Mouse (Mus musculus): ENCODE data around the gene Vps18. TPM values are rescaled to one million over a fixed set of nuclear protein-coding genes. Genes with fewer than 3 reads are reported as not detected.

The Vps18 gene
- polyA plus RNA-seq, 1 experiment: 0.73 TPM

DNA sequence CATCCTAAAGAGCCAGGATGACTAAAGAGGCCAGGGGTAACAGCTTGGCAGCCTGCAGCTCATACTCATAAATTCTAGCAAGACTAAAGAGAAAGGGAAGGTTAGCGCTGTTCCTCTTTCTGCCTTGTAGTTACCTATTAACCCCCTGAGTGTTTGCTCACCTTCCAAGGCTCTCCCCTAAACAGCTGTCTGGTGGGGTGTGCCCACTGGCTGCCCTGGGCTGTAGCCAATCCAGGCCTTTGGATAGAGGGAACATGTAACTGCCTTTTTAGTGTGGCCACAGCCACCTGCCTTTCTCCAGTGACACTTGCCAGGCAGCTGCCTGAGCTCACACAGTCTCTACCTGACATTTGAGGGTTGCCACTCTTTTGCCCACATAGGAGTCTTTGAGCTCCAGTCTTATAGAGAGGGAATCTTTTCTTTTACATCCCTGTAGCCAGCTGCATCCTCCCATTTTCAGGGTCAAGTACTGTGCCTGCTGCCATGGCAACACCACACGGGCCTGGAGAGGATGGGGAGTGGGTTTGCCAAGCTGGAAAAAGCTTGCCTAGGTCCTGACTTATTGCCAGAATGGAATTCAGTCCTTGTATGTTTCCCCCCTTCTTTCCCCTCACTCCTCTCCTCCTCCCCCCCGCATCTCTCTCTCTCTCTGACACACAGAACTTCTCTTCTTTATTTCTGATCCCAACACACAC, 40.7 kb downstream of the Vps18 start:
- Histone ChIP-seq H3K36me3 (ENCODE audit: control insufficient read depth) (no peaks in the 10 kb centered on the region), H3K27me3 (ENCODE audit: control insufficient read depth) (peaks cover 81% of the 10 kb centered on the region), H3K9me3 (ENCODE audit: control insufficient read depth, low read length) (peaks cover 9% of the 10 kb centered on the region; the same call in 1 of the 2 replicates), H3K4me1 (ENCODE audit: control insufficient read depth) (peaks cover 21% of the 10 kb centered on the region), H3K4me3 (replicated peaks) (no peak overlapping the region)
- no peak for TF ChIP-seq TAL1 (IDR thresholded peaks at IDR 0.05; ENCODE audit: low read length)
- TF ChIP-seq GATA1 (IDR thresholded peaks at IDR 0.05; ENCODE audit: low read length): no peak

DNA sequence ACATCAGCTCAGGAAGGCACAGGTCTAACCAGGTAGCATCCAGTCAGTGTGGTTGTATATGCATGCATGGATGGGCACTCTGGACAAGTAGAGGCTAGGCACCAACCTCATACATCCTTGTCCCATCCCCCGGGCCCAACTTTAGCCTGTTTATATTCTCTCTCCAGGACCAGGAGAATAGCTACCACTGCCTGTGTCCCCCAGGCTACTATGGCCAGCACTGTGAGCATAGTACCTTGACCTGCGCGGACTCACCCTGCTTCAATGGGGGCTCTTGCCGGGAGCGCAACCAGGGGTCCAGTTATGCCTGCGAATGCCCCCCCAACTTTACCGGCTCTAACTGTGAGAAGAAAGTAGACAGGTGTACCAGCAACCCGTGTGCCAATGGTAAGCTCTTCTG, 42.3 kb downstream of the Vps18 start:
- Histone ChIP-seq H3K27me3 (ENCODE audit: control insufficient read depth) (peaks cover 66% of the 10 kb centered on the region), H3K36me3 (ENCODE audit: control insufficient read depth) (no peaks in the 10 kb centered on the region), H3K9me3 (ENCODE audit: control insufficient read depth, low read length) (peaks cover 5% of the 10 kb centered on the region; the same call in 1 of the 2 replicates), H3K4me1 (ENCODE audit: control insufficient read depth) (peaks cover 12% of the 10 kb centered on the region), H3K4me3 (replicated peaks) (no peak overlapping the region)
- TF ChIP-seq TAL1 (IDR thresholded peaks at IDR 0.05; ENCODE audit: low read length) (no peak), GATA1 (IDR thresholded peaks at IDR 0.05; ENCODE audit: low read length) (no peak)

DNA sequence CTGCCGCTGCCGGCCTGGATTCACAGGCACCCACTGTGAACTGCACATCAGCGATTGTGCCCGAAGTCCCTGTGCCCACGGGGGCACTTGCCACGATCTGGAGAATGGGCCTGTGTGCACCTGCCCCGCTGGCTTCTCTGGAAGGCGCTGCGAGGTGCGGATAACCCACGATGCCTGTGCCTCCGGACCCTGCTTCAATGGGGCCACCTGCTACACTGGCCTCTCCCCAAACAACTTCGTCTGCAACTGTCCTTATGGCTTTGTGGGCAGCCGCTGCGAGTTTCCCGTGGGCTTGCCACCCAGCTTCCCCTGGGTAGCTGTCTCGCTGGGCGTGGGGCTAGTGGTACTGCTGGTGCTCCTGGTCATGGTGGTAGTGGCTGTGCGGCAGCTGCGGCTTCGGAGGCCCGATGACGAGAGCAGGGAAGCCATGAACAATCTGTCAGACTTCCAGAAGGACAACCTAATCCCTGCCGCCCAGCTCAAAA, 43.7 kb downstream of the Vps18 start:
- TF ChIP-seq GATA1 (IDR thresholded peaks at IDR 0.05; ENCODE audit: low read length) (no peak), TAL1 (IDR thresholded peaks at IDR 0.05; ENCODE audit: low read length) (no peak)
- H3K9me3 ChIP-seq (ENCODE audit: control insufficient read depth, low read length): no peaks in the 10 kb centered on the region
- peaks cover 64% of the 10 kb centered on the region for H3K27me3 ChIP-seq (ENCODE audit: control insufficient read depth)
- no peak overlapping the region for H3K4me3 ChIP-seq (replicated peaks)
- peaks cover 11% of the 10 kb centered on the region for H3K4me1 ChIP-seq (ENCODE audit: control insufficient read depth)
- no peaks in the 10 kb centered on the region for H3K36me3 ChIP-seq (ENCODE audit: control insufficient read depth)

DNA sequence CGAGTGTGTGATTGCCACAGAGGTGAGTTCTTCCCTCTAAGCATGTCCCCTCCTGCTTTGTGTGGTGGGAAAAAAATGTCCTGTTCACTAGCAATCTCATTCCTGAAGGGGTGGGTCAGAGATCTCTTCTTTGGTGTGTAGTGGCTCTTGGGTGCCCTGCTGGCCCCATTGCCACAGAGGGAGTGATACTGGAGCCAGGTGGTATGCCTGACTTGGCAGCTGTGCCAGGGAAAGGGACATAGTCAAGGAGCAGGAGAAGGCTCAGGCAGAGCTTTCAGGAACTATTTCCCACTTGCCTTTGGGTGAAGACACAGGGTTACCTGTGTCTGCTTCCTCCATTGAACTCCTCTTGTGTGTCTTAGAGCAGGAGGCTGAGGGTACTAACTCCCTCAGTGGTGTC, 45.6 kb downstream of the Vps18 start:
- Histone ChIP-seq H3K9me3 (ENCODE audit: control insufficient read depth, low read length) (no peaks in the 10 kb centered on the region), H3K36me3 (ENCODE audit: control insufficient read depth) (no peaks in the 10 kb centered on the region), H3K4me3 (replicated peaks) (no peak overlapping the region), H3K27me3 (ENCODE audit: control insufficient read depth) (peaks cover 53% of the 10 kb centered on the region), H3K4me1 (ENCODE audit: control insufficient read depth) (peaks cover 21% of the 10 kb centered on the region)
- TF ChIP-seq TAL1 (IDR thresholded peaks at IDR 0.05; ENCODE audit: low read length): no peak
- TF ChIP-seq GATA1 (IDR thresholded peaks at IDR 0.05; ENCODE audit: low read length): no peak

DNA sequence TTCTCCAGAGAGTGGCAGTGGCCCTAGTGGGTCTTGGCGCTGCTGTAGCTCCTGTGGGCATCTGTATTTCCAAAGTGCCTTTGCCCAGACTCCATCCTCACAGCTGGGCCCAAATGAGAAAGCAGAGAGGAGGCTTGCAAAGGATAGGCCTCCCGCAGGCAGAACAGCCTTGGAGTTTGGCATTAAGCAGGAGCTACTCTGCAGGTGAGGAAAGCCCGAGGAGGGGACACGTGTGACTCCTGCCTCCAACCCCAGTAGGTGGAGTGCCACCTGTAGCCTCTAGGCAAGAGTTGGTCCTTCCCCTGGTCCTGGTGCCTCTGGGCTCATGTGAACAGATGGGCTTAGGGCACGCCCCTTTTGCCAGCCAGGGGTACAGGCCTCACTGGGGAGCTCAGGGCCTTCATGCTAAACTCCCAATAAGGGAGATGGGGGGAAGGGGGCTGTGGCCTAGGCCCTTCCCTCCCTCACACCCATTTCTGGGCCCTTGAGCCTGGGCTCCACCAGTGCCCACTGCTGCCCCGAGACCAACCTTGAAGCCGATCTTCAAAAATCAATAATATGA, 46.5 kb downstream of the Vps18 start:
- Histone ChIP-seq H3K4me1 (ENCODE audit: control insufficient read depth) (peaks cover 21% of the 10 kb centered on the region), H3K9me3 (ENCODE audit: control insufficient read depth, low read length) (no peaks in the 10 kb centered on the region), H3K36me3 (ENCODE audit: control insufficient read depth) (no peaks in the 10 kb centered on the region), H3K27me3 (ENCODE audit: control insufficient read depth) (peaks cover 46% of the 10 kb centered on the region), H3K4me3 (replicated peaks) (no peak overlapping the region)
- TF ChIP-seq TAL1 (IDR thresholded peaks at IDR 0.05; ENCODE audit: low read length): no peak
- no peak for TF ChIP-seq GATA1 (IDR thresholded peaks at IDR 0.05; ENCODE audit: low read length)

DNA sequence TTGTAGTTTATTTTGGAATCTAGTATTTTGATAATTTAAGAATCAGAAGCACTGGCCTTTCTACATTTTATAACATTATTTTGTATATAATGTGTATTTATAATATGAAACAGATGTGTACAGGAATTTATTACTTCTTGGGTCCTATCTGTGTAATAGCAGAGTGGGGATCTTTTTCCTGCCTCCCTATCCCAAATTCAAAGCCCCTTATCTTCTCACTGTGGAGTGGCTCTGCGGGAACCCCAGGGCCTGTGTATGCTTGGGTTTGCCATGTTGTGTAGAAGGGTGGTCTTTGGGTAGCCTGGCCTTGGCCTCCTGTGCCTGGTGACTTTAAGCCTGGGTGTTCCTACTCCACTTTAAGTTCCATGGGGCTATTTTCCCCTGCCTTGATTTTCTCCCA, 47.0 kb downstream of the Vps18 start:
- Histone ChIP-seq H3K27me3 (ENCODE audit: control insufficient read depth) (peaks cover 43% of the 10 kb centered on the region), H3K36me3 (ENCODE audit: control insufficient read depth) (no peaks in the 10 kb centered on the region), H3K4me3 (replicated peaks) (no peak overlapping the region), H3K4me1 (ENCODE audit: control insufficient read depth) (peaks cover 21% of the 10 kb centered on the region), H3K9me3 (ENCODE audit: control insufficient read depth, low read length) (no peaks in the 10 kb centered on the region)
- no peak for TF ChIP-seq GATA1 (IDR thresholded peaks at IDR 0.05; ENCODE audit: low read length)
- TF ChIP-seq TAL1 (IDR thresholded peaks at IDR 0.05; ENCODE audit: low read length): no peak

DNA sequence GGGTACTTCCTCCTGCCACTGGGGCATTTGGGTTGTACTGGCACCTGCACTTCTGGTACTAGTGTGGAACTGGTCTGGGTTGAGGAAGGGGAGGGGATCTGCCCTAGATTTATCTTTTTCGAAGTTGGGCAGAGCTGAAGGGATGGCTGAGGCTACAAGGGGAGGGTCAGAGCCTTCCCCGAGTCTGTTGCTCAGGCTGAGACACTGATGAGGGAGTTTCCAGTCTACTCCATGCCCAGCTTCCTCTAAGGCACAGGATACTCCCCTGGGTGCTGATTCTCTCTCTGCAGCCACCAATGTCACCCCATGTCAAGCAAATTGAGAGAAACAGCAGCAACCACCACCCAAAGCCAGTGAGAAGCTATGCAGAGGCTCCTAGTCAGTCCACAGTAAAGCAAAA, 47.5 kb downstream of the Vps18 start:
- Histone ChIP-seq H3K27me3 (ENCODE audit: control insufficient read depth) (peaks cover 38% of the 10 kb centered on the region), H3K4me1 (ENCODE audit: control insufficient read depth) (peaks cover 21% of the 10 kb centered on the region)

DNA sequence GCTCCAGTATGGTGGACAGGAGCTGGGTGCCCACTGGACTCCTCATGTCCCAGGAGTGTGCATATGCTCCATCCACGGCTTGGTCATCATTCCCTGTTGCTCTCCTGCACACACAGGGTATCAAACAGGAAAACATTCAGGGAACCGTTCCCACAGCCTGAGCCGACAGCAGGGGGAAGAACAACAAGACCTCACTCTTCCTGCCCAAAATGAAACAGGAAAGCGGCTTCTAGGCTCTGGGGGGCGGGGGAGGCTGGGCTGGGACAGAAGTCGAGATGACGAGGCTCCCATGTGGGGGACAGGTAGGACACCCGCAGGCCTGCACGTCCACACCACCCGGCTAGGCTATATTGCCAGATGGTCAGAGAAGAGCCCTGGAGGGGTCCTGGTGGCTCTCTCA, 47.9 kb downstream of the Vps18 start:
- no peaks in the 10 kb centered on the region for H3K36me3 ChIP-seq (ENCODE audit: control insufficient read depth)
- H3K9me3 ChIP-seq (ENCODE audit: control insufficient read depth, low read length): no peaks in the 10 kb centered on the region
- TF ChIP-seq TAL1 (IDR thresholded peaks at IDR 0.05; ENCODE audit: low read length): no peak
- TF ChIP-seq GATA1 (IDR thresholded peaks at IDR 0.05; ENCODE audit: low read length): no peak
- peaks cover 33% of the 10 kb centered on the region for H3K27me3 ChIP-seq (ENCODE audit: control insufficient read depth)
- H3K4me3 ChIP-seq (replicated peaks): no peak overlapping the region
- H3K4me1 ChIP-seq (ENCODE audit: control insufficient read depth): peaks cover 21% of the 10 kb centered on the region

More for the DNA sequence above, 47.5 kb downstream of the Vps18 start:
- H3K36me3 ChIP-seq (ENCODE audit: control insufficient read depth): no peaks in the 10 kb centered on the region
- H3K4me3 ChIP-seq (replicated peaks): no peak overlapping the region
- no peaks in the 10 kb centered on the region for H3K9me3 ChIP-seq (ENCODE audit: control insufficient read depth, low read length)
- TF ChIP-seq GATA1 (IDR thresholded peaks at IDR 0.05; ENCODE audit: low read length): no peak
- no peak for TF ChIP-seq TAL1 (IDR thresholded peaks at IDR 0.05; ENCODE audit: low read length)

DNA sequence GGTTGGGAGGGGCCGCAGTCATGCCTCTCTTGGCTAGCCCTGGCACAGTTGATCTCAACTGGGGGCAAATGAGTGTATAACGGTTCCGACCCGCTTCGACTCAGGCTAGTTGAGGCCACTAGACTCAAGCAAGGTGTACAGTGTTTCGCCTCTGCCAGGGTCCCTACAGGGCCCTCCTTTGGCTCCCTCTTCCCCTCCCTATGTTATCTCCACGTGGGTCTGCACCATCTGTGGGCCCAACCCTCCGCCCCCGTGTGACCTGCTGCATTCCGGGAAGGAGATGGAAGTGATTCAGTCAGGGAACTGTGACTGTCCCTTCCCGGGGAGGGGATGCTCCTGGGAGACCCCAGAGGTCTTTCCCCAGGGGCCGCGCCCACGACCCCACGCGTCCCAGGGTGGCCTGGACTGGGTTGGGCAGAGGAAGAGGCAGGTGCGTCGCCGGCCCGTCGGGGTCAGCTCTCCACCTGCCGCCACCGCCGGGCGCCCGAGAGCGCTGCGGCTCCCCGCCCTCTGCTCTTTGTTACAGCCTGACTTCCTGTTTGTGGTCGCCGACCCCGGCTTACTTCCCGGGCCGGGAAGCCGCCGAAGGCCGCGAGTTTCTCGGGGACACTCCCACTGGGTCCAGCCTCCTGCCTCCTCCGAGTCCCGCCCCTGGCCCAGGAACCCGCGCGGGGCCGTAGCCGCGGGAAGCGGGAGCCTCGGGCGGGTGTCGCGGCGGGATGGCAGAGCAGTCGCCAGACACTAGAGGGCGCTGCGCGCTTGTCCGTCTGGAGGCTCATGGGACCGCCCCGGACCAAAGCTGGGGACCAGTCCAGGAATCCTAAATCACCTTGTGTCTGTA, 49.1 kb downstream of the Vps18 start:
- TF ChIP-seq GATA1 (IDR thresholded peaks at IDR 0.05; ENCODE audit: low read length): no peak
- TF ChIP-seq TAL1 (IDR thresholded peaks at IDR 0.05; ENCODE audit: low read length): no peak
- H3K36me3 ChIP-seq (ENCODE audit: control insufficient read depth): no peaks in the 10 kb centered on the region

More for the DNA sequence above, 49.1 kb downstream of the Vps18 start:
- H3K9me3 ChIP-seq (ENCODE audit: control insufficient read depth, low read length): no peaks in the 10 kb centered on the region
- peaks cover 21% of the 10 kb centered on the region for H3K4me1 ChIP-seq (ENCODE audit: control insufficient read depth)
- peaks cover 21% of the 10 kb centered on the region for H3K27me3 ChIP-seq (ENCODE audit: control insufficient read depth)
- peak overlapping the region; percentile 65 for H3K4me3 ChIP-seq (replicated peaks)
